Mouse (Mus musculus) lung, postnatal 0 days (tissue): ENCODE measurements around the gene Tmem115. TPM values are rescaled to one million over a fixed set of nuclear protein-coding genes. Genes with fewer than 3 reads are reported as not detected.
"Not testable (repeated sequence)": the region's sequence is repeated elsewhere in the genome, so short reads cannot be mapped to it uniquely, and the experiment has no call there.

Experiments used
- ATAC-seq: fragments of 200-750 bp; cut with Nextera tagmentation; 2 replicates; pipeline ENCODE4 v1.8.0; 2017; ENCODE audit warnings: moderate library complexity
- DNase-seq: peaks from one replicate; pipeline ENCODE4 v3.0.0-alpha.2; 2016; ENCODE audit warnings: low spot score
- H3K27ac ChIP-seq: fragments of 300-500 bp; sonication (generic); 2 replicates; pipeline ENCODE4 v1.5.1; 2014; ENCODE audit warnings: antibody characterized with exemption, mild to moderate bottlenecking, low read length, mixed read lengths
- H3K27me3 ChIP-seq: fragments of 300-500 bp; sonication (generic); replicated peaks from 2 replicates; pipeline ENCODE4 v1.6.1; 2014; ENCODE audit warnings: low read length, mixed read lengths; ENCODE audit not compliant: insufficient read depth
- H3K36me3 ChIP-seq: fragments of 300-500 bp; sonication (generic); 2 replicates; pipeline ENCODE4 v1.6.1; 2014; ENCODE audit warnings: low read length, mixed read lengths; ENCODE audit not compliant: insufficient read depth
- H3K4me1 ChIP-seq: fragments of 300-500 bp; sonication (generic); 2 replicates; pipeline ENCODE4 v1.6.1; 2014; ENCODE audit warnings: antibody characterized with exemption, low read depth, low read length, mixed read lengths; ENCODE audit not compliant: insufficient read depth
- H3K4me2 ChIP-seq: fragments of 300-500 bp; sonication (generic); replicated peaks from 2 replicates; pipeline ENCODE4 v1.6.1; 2014; ENCODE audit warnings: low read depth, mild to moderate bottlenecking, low read length, moderate library complexity, mixed read lengths
- H3K4me3 ChIP-seq: fragments of 300-500 bp; sonication (generic); 2 replicates; pipeline ENCODE4 v1.5.1; 2014; ENCODE audit warnings: low read depth, low read length
- H3K9ac ChIP-seq: fragments of 300-500 bp; sonication (generic); replicated peaks from 2 replicates; pipeline ENCODE4 v1.6.1; 2014; ENCODE audit warnings: low read depth, mild to moderate bottlenecking
- H3K9me3 ChIP-seq: fragments of 300-500 bp; sonication (generic); 2 replicates; pipeline ENCODE4 v1.6.1; 2016; ENCODE audit warnings: low read length, mixed read lengths
- CTCF ChIP-seq: IDR thresholded peaks from 2 replicates; pipeline ENCODE4 v1.5.1; 2016; ENCODE audit warnings: antibody characterized with exemption, mild to moderate bottlenecking
- EP300 ChIP-seq: IDR thresholded peaks from 2 replicates; pipeline ENCODE4 v1.6.1; 2016; ENCODE audit warnings: antibody characterized with exemption, mild to moderate bottlenecking, control low read depth
- WGBS: fragments of 180-500 bp; shearing (Covaris S2); extraction: QIAGEN DNeasy Blood & Tissue Kit; methylation state at CpG from one replicate; pipeline ENCODE4 v1.1.7; 2014; 5-methylcytosine and 5-hydroxymethylcytosine counted together
- polyA plus RNA-seq: library from polyadenylated mRNA; unstranded; fragments of >200 nt; fragmentation: Nextera tagmentation; extraction: Ambion mirVana; gene quantifications from 2 replicates; pipeline ENCODE4 v1.2.1, GENCODE M21; 2015

Gene Tmem115
- polyA plus RNA-seq, 1 experiment from 2014 or later, result 48.5 TPM

DNA sequence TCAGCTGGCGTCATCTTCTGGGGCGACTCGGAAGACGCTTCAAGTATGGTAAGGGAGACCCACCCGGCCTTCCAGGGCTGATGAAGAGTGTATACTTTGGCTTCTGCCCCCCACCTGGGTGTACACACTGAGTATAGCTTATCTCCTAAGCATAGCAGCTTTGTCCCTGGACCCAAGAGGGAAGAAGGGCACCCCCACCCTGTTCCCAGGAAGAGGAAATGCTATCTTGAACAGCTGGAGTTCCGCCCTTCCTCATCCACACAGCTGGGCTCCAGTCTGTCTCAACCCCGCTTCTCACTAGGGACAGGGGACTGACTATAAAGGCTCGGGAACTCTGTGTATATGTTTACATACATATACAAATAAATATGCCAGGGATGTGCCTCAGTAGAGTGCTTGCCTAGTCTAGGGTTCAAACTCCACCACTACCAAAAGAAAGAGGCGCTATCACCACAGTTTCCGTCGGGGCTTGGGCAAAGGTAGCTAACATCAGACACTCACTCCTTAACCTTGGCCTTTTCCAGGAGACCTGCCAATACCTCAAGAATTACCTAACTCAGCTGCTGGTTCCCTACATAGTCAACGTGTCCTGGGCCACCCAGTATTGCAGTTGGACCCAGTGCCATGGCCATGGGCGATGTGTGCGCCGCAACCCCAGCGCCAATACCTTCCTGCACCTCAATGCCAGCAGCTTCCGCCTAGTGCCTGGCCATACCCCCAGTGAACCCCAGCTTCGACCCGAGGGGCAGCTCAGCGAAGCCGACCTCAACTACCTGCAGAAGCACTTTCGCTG lies 38.0 kb downstream of the Tmem115 start:
- no peak for TF ChIP-seq CTCF
- TF ChIP-seq EP300, result peak; percentile 97
- peaks cover 12% of the 10 kb centered on the region; the same call in 1 of the 2 replicates for H3K4me1 ChIP-seq
- no peaks in the 10 kb centered on the region for H3K9me3 ChIP-seq
- no peaks in the 10 kb centered on the region for H3K27me3 ChIP-seq
- H3K9ac ChIP-seq, result no peak overlapping the region
- H3K36me3 ChIP-seq, result peaks cover 8% of the 10 kb centered on the region; the same call in 1 of the 2 replicates
- H3K27ac ChIP-seq, result peak overlapping the region; percentile 66
- H3K4me2 ChIP-seq, result 0 out of 2 replicates have a peak overlapping the region, but pooled peaks have one; percentile 70
- no peak overlapping the region for H3K4me3 ChIP-seq
- 78% methylated on average over 22 of the region's 22 CpGs for WGBS
- DNase-seq (peak; percentile 52), ATAC-seq (peak; percentile 6)

DNA sequence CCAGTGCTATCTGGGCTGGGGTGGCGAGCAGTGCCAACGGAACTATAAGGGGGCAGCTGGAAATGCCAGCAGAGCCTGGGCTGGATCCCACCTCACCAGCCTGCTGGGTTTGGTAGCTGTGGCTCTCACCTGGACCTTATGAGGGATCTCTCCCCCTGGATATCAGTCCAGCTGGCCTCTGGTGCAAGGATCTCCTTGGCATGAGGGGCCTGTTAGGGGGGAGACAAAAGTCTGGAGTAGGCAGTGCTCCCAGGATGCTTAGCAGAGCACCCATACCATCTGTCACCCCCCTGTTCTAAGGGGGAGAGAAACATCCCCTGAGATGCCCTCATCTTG lies 38.5 kb downstream of the Tmem115 start:
- ATAC-seq (no peak), DNase-seq (no peak)
- no peaks in the 10 kb centered on the region for H3K9me3 ChIP-seq
- no peaks in the 10 kb centered on the region for H3K27me3 ChIP-seq
- H3K4me2 ChIP-seq, result no peak overlapping the region
- 86% methylated on average over 2 of the region's 2 CpGs for WGBS
- H3K36me3 ChIP-seq, result peaks cover 8% of the 10 kb centered on the region; the same call in 1 of the 2 replicates
- H3K4me1 ChIP-seq, result peaks cover 12% of the 10 kb centered on the region; the same call in 1 of the 2 replicates
- TF ChIP-seq EP300 (no peak), CTCF (no peak)
- peak overlapping the region; percentile 66; the same call in 1 of the 2 replicates for H3K27ac ChIP-seq
- no peak overlapping the region for H3K4me3 ChIP-seq
- no peak overlapping the region for H3K9ac ChIP-seq

DNA sequence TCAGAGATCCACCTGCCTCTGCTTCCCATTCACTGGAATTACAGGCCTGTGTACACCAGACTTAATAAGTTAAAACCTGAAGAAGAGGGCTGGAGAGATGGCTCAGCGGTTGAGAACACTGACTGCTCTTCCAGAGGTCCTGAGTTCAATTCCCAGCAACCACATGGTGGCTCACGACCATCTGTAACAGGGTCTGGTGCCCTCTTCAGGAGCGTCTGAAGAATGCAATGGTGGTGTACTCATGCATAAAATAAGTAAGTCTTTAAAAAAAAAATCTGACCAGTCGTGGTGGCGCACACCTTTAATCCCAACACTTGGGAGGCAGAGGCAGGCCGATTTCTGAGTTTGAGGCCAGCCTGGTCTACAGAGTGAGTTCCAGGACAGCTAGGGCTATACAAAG lies 40.0 kb downstream of the Tmem115 start:
- H3K4me1 ChIP-seq, result peaks cover 12% of the 10 kb centered on the region; the same call in 1 of the 2 replicates
- DNase-seq, H3K4me2 ChIP-seq, H3K9me3 ChIP-seq, ATAC-seq, H3K27me3 ChIP-seq, H3K4me3 ChIP-seq, H3K27ac ChIP-seq, H3K36me3 ChIP-seq, H3K9ac ChIP-seq: not testable (repeated sequence)
- WGBS, result 79% methylated on average over 6 of the region's 6 CpGs
- TF ChIP-seq CTCF, result peak; percentile 25; the same call in 1 of the 2 replicates

DNA sequence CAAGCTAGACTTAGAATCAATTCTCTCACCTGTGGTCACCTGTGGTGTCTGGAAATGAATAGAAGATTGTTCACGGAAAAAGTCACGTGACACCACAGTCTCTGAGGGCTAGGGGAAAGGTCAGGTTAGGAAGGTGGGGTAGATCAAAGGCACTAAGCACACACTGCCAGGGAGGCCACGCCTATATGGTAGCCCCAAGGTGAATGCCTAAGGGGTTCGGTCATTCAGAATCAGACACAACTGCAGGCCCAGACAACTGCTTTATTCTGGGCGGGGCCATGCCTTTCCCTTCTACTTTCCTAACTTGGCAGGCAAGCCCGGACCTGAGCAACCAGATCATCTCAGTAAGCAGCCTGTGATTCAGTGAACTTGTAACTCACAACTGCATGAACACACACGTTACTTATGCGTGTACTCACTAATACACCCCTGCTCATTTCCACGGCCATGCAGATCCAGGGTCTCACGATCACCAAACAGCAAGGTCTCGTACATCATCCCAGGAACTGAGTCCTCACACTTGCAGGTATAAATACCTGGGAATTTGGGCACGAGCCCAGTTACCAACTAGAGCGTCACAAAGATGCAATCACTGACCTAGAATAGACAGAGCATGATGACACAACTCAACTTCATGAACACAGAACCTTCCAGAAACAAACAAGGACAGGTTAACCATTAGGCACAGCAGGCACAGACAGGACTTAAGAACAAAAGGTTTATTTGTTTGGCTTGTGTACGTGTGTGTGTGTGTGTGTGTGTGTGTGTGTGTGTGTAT lies 42.0 kb downstream of the Tmem115 start:
- no peaks in the 10 kb centered on the region for H3K9me3 ChIP-seq
- H3K4me3 ChIP-seq, result no peak overlapping the region
- no peak overlapping the region for H3K4me2 ChIP-seq
- 58% methylated on average over 14 of the region's 14 CpGs for WGBS
- H3K27ac ChIP-seq, result peak overlapping the region; percentile 38
- ATAC-seq (no peak), DNase-seq (peak; percentile 59)
- H3K27me3 ChIP-seq, result no peaks in the 10 kb centered on the region
- no peak overlapping the region for H3K9ac ChIP-seq
- H3K4me1 ChIP-seq, result peaks cover 6% of the 10 kb centered on the region; the same call in 1 of the 2 replicates
- H3K36me3 ChIP-seq, result peaks cover 8% of the 10 kb centered on the region; the same call in 1 of the 2 replicates
- TF ChIP-seq CTCF (no peak), EP300 (0 out of 2 replicates have a peak, but pooled peaks have one; percentile 20)

DNA sequence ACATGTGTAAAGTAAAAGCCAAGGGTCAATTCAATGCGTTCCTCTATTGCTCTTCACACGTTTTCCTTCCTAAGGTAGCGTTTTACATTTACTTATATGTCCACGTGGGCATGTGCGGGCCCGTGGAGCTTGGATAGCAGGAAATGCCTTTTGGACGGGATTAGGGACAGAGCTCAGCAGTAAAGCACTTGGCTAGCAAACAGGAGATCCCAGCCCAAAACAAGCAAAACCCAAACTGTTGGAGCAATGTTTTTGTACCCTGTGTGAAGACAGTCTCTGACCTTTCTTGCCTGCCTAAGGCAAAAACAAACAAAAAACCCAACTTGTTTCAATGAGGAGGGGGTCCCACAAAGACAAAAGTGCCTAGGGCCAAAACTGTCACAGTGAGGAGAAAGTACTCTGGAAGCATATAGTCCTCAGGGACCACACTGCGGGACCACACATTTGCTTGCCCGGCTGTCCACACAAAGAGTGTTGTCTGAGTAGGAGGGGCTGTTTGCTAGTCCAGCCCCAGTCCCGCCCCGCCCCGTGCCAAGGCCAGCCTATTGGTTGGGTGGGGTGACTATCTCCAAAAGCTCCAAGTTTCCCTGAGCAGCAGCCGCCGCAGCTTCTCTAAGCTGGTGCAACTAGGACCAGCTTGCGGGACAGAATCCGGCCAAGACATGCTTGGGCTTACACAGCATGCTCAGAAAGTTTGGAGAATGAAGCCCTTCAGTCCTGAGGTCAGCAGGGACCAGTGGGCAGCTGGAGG lies 42.8 kb downstream of the Tmem115 start, which contains the start of gene Hyal1:
Hyal1 (plus strand) TSS at position 571 of the 751 bp plus-strand sequence.
- H3K9me3 ChIP-seq, result no peaks in the 10 kb centered on the region
- no peaks in the 10 kb centered on the region for H3K27me3 ChIP-seq
- DNase-seq (peak; percentile 95), ATAC-seq (peak; percentile 75)
- H3K36me3 ChIP-seq, result peaks cover 8% of the 10 kb centered on the region; the same call in 1 of the 2 replicates
- peaks cover 6% of the 10 kb centered on the region; the same call in 1 of the 2 replicates for H3K4me1 ChIP-seq
- H3K27ac ChIP-seq, result peak within 1 kb of the TSS; percentile 38
- no peak within 1 kb of the TSS for H3K9ac ChIP-seq
- TF ChIP-seq EP300 (no peak), CTCF (no peak)
- WGBS, result 6% methylated on average over 16 of the region's 16 CpGs
- peak within 1 kb of the TSS; percentile 28 for H3K4me3 ChIP-seq
- peak within 1 kb of the TSS; percentile 50 for H3K4me2 ChIP-seq
